Mouse (Mus musculus) thymus, adult 2 months (tissue): ENCODE results near the gene Tnfsf9.

Source experiments
- CTCF ChIP-seq: fragments of 200-500 bp; IDR thresholded peaks from 2 replicates; pipeline ENCODE4 v1.5.1; 2012; ENCODE audit warnings: mild to moderate bottlenecking, control low read depth, low read length, moderate library complexity, borderline replicate concordance; ENCODE audit not compliant: control insufficient read depth, poor library complexity, insufficient read depth; ENCODE audit errors: extremely low read depth
- POLR2A ChIP-seq: fragments of 200-500 bp; IDR thresholded peaks from 2 replicates; pipeline ENCODE4 v1.6.1; 2012; ENCODE audit warnings: mild to moderate bottlenecking, low read length, control low read depth, moderate library complexity; ENCODE audit not compliant: control insufficient read depth, poor library complexity, insufficient read depth; ENCODE audit errors: extremely low read depth

DNA sequence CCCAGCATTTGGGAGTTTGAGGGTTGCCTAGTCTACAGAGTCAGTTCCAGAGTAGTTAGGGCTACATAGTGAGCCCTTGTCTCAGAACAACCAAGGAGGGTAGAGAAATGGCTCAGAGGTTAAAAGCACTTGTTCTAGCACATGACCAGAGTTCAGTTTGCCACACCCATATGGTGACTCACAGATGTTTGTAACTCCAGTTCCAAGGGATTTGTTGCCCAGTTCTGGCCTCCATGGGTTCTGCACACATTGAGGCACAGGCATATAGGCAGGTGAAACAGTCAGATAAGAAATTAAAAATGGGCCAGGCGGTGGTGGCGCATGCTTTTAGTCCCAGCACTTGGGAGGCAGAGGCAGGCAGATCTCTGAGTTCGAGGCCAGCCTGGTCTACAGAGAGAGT, 10.9 kb upstream of the Tnfsf9 start:
- no peak for TF ChIP-seq POLR2A
- TF ChIP-seq CTCF, result no peak
